Mouse (Mus musculus) embryonic fibroblast, embryonic 13.5 days (primary cell): ENCODE data around the gene Kmt5a.

ENCODE experiments used
- CTCF ChIP-seq: IDR thresholded peaks from 2 replicates; pipeline ENCODE4 v1.5.1; 2011; ENCODE audit warnings: mild to moderate bottlenecking, control low read depth, low read length, moderate library complexity, borderline replicate concordance; ENCODE audit not compliant: insufficient read depth
- POLR2A ChIP-seq: IDR thresholded peaks from 2 replicates; pipeline ENCODE4 v1.6.1; 2011; ENCODE audit warnings: low read depth, mild to moderate bottlenecking, control low read depth, low read length, moderate library complexity

DNA sequence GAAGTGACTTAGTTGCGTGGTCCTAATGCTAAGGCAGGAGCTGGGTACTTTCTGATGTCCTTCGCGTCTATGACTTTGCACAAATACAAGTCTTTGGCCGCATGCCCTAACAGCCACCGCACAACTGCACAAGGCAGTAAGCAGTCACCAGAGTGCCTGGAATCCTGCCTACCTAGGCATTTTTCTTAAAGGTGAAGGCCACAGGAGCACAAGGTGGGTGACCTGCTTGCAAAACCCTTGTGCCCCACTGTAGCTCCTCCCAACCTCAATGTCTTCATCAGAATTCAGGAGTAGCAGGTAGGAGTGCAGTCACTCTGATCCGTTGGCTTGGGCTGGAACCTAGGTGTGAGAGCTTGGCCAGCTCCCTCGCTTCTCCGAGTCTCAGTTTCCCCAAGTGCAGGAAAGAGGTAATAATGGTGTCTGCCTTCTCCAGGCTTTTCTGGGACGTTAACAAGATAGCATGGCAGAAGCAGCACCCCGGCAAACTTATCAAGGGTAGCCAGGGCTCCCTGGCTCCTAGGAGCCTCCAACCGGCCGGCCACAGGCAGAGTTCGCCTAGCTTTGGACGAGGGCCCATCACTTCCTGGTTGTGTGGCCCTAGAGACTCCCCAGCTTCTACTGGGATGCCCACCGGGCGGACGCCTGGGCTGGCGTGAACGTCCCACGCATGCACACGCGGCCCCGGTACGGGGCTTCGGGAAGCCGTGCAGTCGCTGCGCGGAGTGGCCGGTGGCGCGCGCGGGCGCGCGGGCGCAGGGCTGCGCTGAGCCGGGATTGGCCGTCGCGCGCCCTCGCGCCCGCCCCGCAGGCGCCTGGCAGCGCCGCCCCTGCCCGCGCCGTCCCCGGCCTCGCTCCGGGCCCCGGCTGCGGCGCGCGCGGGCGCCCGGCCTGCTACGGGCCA is 5.2 kb downstream of the Kmt5a start:
- no peak for TF ChIP-seq CTCF
- peak; percentile 82 for TF ChIP-seq POLR2A
